Mouse (Mus musculus) liver, adult 2 months (tissue): ENCODE measurements around the gene Ccdc88c.

Experiments
- CTCF ChIP-seq: fragments of 200-500 bp; IDR thresholded peaks from 2 replicates; pipeline ENCODE4 v1.5.1; 2011; ENCODE audit warnings: low read depth, low read length, control low read depth
- POLR2A ChIP-seq: fragments of 200-500 bp; IDR thresholded peaks from 2 replicates; pipeline ENCODE4 v1.6.1; 2011; ENCODE audit warnings: low read length, control low read depth; ENCODE audit not compliant: insufficient read depth; ENCODE audit errors: extremely low read depth

DNA sequence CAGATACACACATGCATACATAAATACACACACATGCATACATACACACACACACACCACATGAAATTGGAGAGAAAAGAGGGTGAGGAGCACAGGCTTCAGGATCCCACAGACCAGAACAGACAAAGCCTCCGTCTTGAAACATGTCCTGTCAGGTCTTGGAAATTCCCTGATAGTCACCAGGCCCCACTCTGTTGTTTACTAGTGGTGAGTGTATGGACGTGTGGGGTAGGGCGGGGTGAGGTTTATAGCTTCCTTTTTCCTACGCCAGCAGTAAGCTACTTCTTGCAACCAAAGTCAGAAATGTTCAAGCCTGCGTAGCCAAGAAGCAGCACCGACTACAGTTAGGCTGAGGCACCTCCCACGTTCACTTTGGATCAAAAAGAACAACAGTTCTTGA is 145.7 kb downstream of the Ccdc88c start:
- TF ChIP-seq POLR2A: no peak
- no peak for TF ChIP-seq CTCF
